Mouse (Mus musculus) neural tube, embryonic 15.5 days (tissue): Measurements from ENCODE around the gene Agap3. TPM values are rescaled to one million over a fixed set of nuclear protein-coding genes. Genes with fewer than 3 reads are reported as not detected.

Experiments
- ATAC-seq: fragments of 200-750 bp; cut with Nextera tagmentation; 2 replicates; pipeline ENCODE4 v1.8.0; 2017; ENCODE audit warnings: mild to moderate bottlenecking, moderate TSS enrichment, moderate library complexity; ENCODE audit not compliant: low FRiP score
- H3K27ac ChIP-seq: fragments of 300-500 bp; sonication (generic); replicated peaks from 2 replicates; pipeline ENCODE4 v1.5.1; 2015; ENCODE audit warnings: mild to moderate bottlenecking, inconsistent platforms
- H3K27me3 ChIP-seq: fragments of 300-500 bp; sonication (generic); replicated peaks from 2 replicates; pipeline ENCODE4 v1.6.1; 2015; ENCODE audit warnings: inconsistent platforms
- H3K36me3 ChIP-seq: fragments of 300-500 bp; sonication (generic); 2 replicates; pipeline ENCODE4 v1.6.1; 2015; ENCODE audit warnings: inconsistent platforms
- H3K4me1 ChIP-seq: fragments of 300-500 bp; sonication (generic); 2 replicates; pipeline ENCODE4 v1.6.1; 2015; ENCODE audit warnings: inconsistent platforms
- H3K4me2 ChIP-seq: fragments of 300-500 bp; sonication (generic); 2 replicates; pipeline ENCODE4 v1.6.1; 2015; ENCODE audit warnings: inconsistent platforms, mild to moderate bottlenecking, moderate library complexity
- H3K4me3 ChIP-seq: fragments of 300-500 bp; sonication (generic); replicated peaks from 2 replicates; pipeline ENCODE4 v1.5.1; 2015; ENCODE audit warnings: mild to moderate bottlenecking, inconsistent platforms
- H3K9ac ChIP-seq: fragments of 300-500 bp; sonication (generic); replicated peaks from 2 replicates; pipeline ENCODE4 v1.6.1; 2015; ENCODE audit warnings: mild to moderate bottlenecking, inconsistent platforms
- H3K9me3 ChIP-seq: fragments of 300-500 bp; sonication (generic); replicated peaks from 2 replicates; pipeline ENCODE4 v1.6.1; 2016; ENCODE audit warnings: inconsistent platforms
- WGBS: fragments of 180-500 bp; shearing (Covaris S2); methylation state at CpG from one replicate; pipeline ENCODE4 v1.1.7; 2015; ENCODE audit warnings: mixed read lengths; 5-methylcytosine and 5-hydroxymethylcytosine counted together
- polyA plus RNA-seq: library from polyadenylated mRNA; unstranded; fragments of >200 nt; fragmentation: Nextera tagmentation; extraction: Ambion mirVana; gene quantifications from 2 replicates; pipeline ENCODE4 v1.2.1, GENCODE M21; 2015

The Agap3 gene
- polyA plus RNA-seq, 1 experiment from 2014 or later = 101 TPM

DNA sequence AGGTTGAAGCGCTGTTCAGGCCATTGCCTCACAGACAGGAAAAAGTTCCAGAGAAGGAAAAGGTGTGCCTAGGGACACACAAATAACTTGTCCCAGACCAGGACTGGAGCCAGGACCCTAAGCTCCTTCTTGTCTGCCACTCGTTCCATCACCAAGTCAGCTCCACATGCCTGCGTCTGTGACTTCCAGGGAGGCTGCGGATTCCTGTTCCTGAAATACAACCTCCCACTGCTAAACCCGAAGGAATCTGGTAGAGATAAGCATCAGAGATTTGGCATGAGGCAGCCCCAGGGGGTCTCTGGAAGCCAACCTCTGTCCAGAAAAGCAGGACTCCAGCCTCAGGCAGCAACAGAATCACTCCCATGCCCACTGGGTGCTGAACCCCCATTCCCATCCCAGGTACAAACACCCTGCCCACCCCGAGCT, 89.2 kb downstream of the Agap3 start:
- peaks cover 22% of the 10 kb centered on the region; the same call in 1 of the 2 replicates for H3K4me1 ChIP-seq
- no peaks in the 10 kb centered on the region for H3K9me3 ChIP-seq
- H3K9ac ChIP-seq = no peak overlapping the region
- no peaks in the 10 kb centered on the region; the same call in 1 of the 2 replicates for H3K27me3 ChIP-seq
- no peak overlapping the region for H3K4me3 ChIP-seq
- H3K36me3 ChIP-seq = no peaks in the 10 kb centered on the region
- no peak overlapping the region for H3K27ac ChIP-seq
- no peak overlapping the region for H3K4me2 ChIP-seq
- no peak for ATAC-seq
- WGBS = 55% methylated on average over 6 of the region's 6 CpGs

DNA sequence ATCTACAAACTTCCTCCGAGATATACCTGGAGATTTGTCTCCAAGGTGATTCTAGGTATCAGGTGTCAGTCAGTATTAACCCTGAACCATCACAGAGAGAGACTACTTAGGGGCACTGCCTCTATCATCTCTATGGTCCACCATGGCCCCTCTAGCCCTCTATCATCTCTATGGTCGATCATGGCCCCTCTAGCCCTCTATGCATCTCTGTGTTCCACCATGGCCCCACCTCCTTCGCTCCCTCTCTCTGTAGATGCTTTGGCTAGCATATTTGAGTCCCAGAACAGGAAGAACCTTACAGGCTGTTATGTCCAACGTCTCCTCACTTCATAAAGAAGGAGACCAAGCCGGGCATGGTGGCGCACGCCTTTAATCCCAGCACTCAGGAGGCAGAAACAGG, 90.7 kb downstream of the Agap3 start:
- H3K27me3 ChIP-seq = no peaks in the 10 kb centered on the region; the same call in 1 of the 2 replicates
- no peaks in the 10 kb centered on the region for H3K36me3 ChIP-seq
- no peak overlapping the region for H3K4me3 ChIP-seq
- no peak overlapping the region for H3K4me2 ChIP-seq
- no peaks in the 10 kb centered on the region for H3K9me3 ChIP-seq
- no peak overlapping the region for H3K27ac ChIP-seq
- WGBS = 83% methylated on average over 7 of the region's 7 CpGs
- ATAC-seq = no peak
- no peak overlapping the region for H3K9ac ChIP-seq
- peaks cover 12% of the 10 kb centered on the region; the same call in 1 of the 2 replicates for H3K4me1 ChIP-seq

DNA sequence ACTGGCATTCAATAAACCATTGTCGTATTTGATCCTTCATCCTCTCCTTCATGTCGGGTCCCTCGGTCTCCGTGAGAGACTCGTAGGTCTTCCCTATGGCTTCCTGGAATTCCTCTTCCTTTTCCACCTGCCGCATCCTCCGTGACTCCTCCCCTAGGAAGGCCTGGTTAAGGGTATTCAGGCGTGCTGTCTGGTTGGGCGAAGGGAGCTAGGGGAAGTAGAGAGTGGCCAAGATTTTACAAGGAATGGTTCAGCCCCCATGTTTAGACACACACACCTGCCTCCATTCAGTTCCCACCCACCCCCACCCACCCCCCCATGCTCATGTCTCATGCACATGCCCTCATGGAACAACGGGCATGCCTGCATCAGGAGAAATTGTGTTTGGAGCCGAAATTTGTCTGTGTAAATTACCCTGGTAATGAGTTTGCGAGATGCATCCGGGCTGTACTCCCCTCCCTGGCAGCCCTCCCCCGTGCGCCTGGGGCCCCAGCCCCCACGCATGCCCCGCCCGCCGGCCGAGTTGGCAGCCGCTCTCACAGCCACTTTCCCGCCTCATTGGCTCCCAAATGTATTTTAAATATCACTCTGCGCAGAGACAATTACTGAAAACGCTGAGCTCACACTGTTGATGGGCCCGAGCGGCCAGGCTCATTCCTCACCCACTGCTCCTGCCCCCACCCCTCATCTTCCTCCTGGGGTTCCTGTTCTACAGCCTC, 98.8 kb downstream of the Agap3 start:
- H3K4me1 ChIP-seq = peaks cover 26% of the 10 kb centered on the region

DNA sequence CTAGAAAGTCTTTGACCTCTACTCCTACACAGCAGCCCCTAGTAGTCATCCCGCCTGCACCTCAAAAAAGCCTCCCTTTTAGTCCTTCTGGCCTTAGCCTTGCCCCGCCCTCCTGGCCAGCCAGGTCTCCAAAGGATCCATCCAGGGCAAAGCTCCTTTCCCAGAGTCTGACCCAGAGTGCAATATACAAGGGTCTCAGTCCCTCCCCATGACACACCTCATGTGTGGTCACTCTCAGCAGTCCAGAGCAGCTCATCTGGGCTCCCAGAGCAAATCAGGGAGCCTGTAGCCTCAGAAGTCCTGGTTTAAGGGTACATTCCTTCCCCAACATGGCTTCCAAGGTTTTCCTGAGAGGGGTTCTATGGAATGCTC, 99.3 kb downstream of the Agap3 start:
- WGBS = 38% methylated on average over 2 of the region's 2 CpGs
- Histone ChIP-seq H3K36me3 (no peaks in the 10 kb centered on the region), H3K4me3 (no peak overlapping the region), H3K9me3 (no peaks in the 10 kb centered on the region), H3K4me2 (peak overlapping the region; percentile 49), H3K9ac (no peak overlapping the region), H3K4me1 (peaks cover 26% of the 10 kb centered on the region), H3K27me3 (0 out of 2 replicates have a peak, but pooled peaks cover 5% of the 10 kb centered on the region), H3K27ac (peak overlapping the region; percentile 65)
- ATAC-seq = peak; percentile 39

More for the DNA sequence above, 98.8 kb downstream of the Agap3 start:
- H3K9me3 ChIP-seq = no peaks in the 10 kb centered on the region
- H3K9ac ChIP-seq = no peak overlapping the region
- 0 out of 2 replicates have a peak, but pooled peaks cover 5% of the 10 kb centered on the region for H3K27me3 ChIP-seq
- peak overlapping the region; percentile 65 for H3K27ac ChIP-seq
- 17% methylated on average over 26 of the region's 26 CpGs for WGBS
- H3K36me3 ChIP-seq = no peaks in the 10 kb centered on the region
- H3K4me2 ChIP-seq = peak overlapping the region; percentile 49
- ATAC-seq = peak; percentile 88
- no peak overlapping the region; the same call in 1 of the 2 replicates for H3K4me3 ChIP-seq

Other genes starting within 250 kb of the Agap3 start
- gene Kcnh2, start 100.6 kb upstream of the Agap3 start, polyA plus RNA-seq = 12.7 and 18.2 TPM in 2 replicates
- gene Nos3, start 87.4 kb upstream of the Agap3 start, polyA plus RNA-seq = 9.3 and 10.6 TPM in 2 replicates
- 4.0 and 4.8 TPM in 2 replicates for gene Atg9b, start 60.0 kb upstream of the Agap3 start, polyA plus RNA-seq
- gene Abcb8, start 58.5 kb upstream of the Agap3 start, polyA plus RNA-seq = 49.4 and 52.2 TPM in 2 replicates
- 1.6 and 2.4 TPM in 2 replicates for gene Asic3, start 38.8 kb upstream of the Agap3 start, polyA plus RNA-seq
- gene Cdk5, start 28.6 kb upstream of the Agap3 start, polyA plus RNA-seq = 113 and 133 TPM in 2 replicates
- 15.3 and 19.1 TPM in 2 replicates for gene Slc4a2, start 28.3 kb upstream of the Agap3 start, polyA plus RNA-seq
- gene Fastk, start 6.9 kb upstream of the Agap3 start, polyA plus RNA-seq = 111 TPM in 2 replicates
- gene Tmub1, start 4.3 kb upstream of the Agap3 start, polyA plus RNA-seq = 54.8 and 62.8 TPM in 2 replicates
- gene Gbx1, start 75.0 kb downstream of the Agap3 start, polyA plus RNA-seq = 5.9 and 13.7 TPM in 2 replicates
- gene Asb10, start 88.8 kb downstream of the Agap3 start, polyA plus RNA-seq = 0.40 and 0.87 TPM in 2 replicates
- gene 4931409K22Rik, start 104.6 kb downstream of the Agap3 start, polyA plus RNA-seq = 0.24 and 0.26 TPM in 2 replicates
- gene Abcf2, start 125.3 kb downstream of the Agap3 start, polyA plus RNA-seq = 82.8 and 93.1 TPM in 2 replicates
- 19.3 and 21.2 TPM in 2 replicates for gene Chpf2, start 134.6 kb downstream of the Agap3 start, polyA plus RNA-seq
- 111 and 135 TPM in 2 replicates for gene Smarcd3, start 172.2 kb downstream of the Agap3 start, polyA plus RNA-seq
- gene Nub1, start 233.4 kb downstream of the Agap3 start, polyA plus RNA-seq = 45.6 and 47.5 TPM in 2 replicates